In genomic region chr9:21764084-21764999, GRCm38 (mm10) we compare ENCODE assay signal across 17 mouse cellular contexts. TPM values are rescaled to one million over a fixed set of nuclear protein-coding genes. Genes with fewer than 3 reads are reported as not detected.
DNase-seq lines count a peak whose midpoint lies in the region; ATAC-seq and TF ChIP-seq lines count a peak whose summit lies in the region.
"Had no signal": no experiment of that assay in that cellular context is flagged by ENCODE, and none has a peak within 500 bp of the region (broad histone marks: within the 10 kb centered on the region; RNA-seq: fewer than 3 reads in every experiment).

No protein-coding gene starts in this region.

- in situ Hi-C loops in ES-E14 (cut with MboI; ENCODE audit: low sequenced_read_pairs in 2 of 2, unreplicated experiment in 2 of 2): no loop called here

- no peaks in the 10 kb centered on the region for H3K9me3 ChIP-seq in kidney, postnatal 0 days (replicated peaks; ENCODE audit: low read length)
- no peaks in the 10 kb centered on the region for H3K9me3 ChIP-seq in ES-E14 (ENCODE audit: control insufficient read depth, insufficient read depth, low read depth, low read length)
- H3K9me3 ChIP-seq: heart, embryonic 15.5 days; hindbrain, embryonic 12.5 days; neural tube, embryonic 12.5 days had no signal

- H3K4me1 ChIP-seq in kidney, postnatal 0 days (replicated peaks; ENCODE audit: insufficient read depth, low read length): no peaks in the 10 kb centered on the region
- H3K4me1 ChIP-seq in ES-E14 (ENCODE audit: control insufficient read depth in 2 of 2, insufficient read depth in 2 of 2, low read length in 2 of 2, poor library complexity in 1 of 2): peaks cover 18 to 20% of the 10 kb centered on the region in 2 experiments
- peaks cover 13% of the 10 kb centered on the region for H3K4me1 ChIP-seq in brown adipose tissue, adult 24 weeks (ENCODE audit: control insufficient read depth, insufficient read depth, insufficient read length, low read length)

- no peak overlapping the region for H3K4me3 ChIP-seq in kidney, postnatal 0 days (replicated peaks; ENCODE audit: low read depth, low read length)
- no peak overlapping the region for H3K4me3 ChIP-seq in ES-E14 (ENCODE audit: insufficient read depth in 1 of 2, low read depth in 1 of 2, low read length in 2 of 2, poor library complexity in 1 of 2, severe bottlenecking in 1 of 2)
- H3K4me3 ChIP-seq in brown adipose tissue, adult 24 weeks (ENCODE audit: insufficient read depth, low read depth, low read length): no peak overlapping the region
- H3K4me3 ChIP-seq: heart, embryonic 15.5 days; hindbrain, embryonic 12.5 days; neural tube, embryonic 12.5 days had no signal

- no peaks in the 10 kb centered on the region for H3K36me3 ChIP-seq in kidney, postnatal 0 days (ENCODE audit: insufficient read depth, low read length)
- H3K36me3 ChIP-seq in ES-E14 (ENCODE audit: control insufficient read depth, insufficient read depth, low read length, poor library complexity, severe bottlenecking): peaks cover 4% of the 10 kb centered on the region; the same call in 1 of the 2 replicates
- H3K36me3 ChIP-seq: hindbrain, embryonic 12.5 days; neural tube, embryonic 12.5 days had no signal

- peak; percentile 28; the same call in 1 of the 2 replicates for TF ChIP-seq CTCF in kidney, postnatal 0 days (IDR thresholded peaks at IDR 0.05; ENCODE audit: low read depth)

- no peak overlapping the region for H3K4me2 ChIP-seq in kidney, postnatal 0 days (ENCODE audit: low read length)
- H3K4me2 ChIP-seq: heart, embryonic 15.5 days; hindbrain, embryonic 12.5 days; neural tube, embryonic 12.5 days had no signal

- no peak for DNase-seq in kidney, postnatal 0 days (ENCODE audit: low spot score)
- DNase-seq in kidney, adult 9 months: no peak
- DNase-seq in ES-E14 (ENCODE audit: low read depth, low spot score): no peak
- peak; percentile 76 for DNase-seq in lung, postnatal 36 days
- DNase-seq in thymus, postnatal 10 days (ENCODE audit: low spot score in 2 of 2): no peak
- DNase-seq in layer of hippocampus, postnatal 10 days (ENCODE audit: low spot score in 2 of 2): no peak
- DNase-seq: cerebellum, adult 11 months; gastrocnemius, postnatal 10 days; kidney, postnatal 36 days; layer of hippocampus, postnatal 36 days; left cerebral cortex, postnatal 4 days had no signal

- H3K27ac ChIP-seq in kidney, postnatal 0 days: no peak overlapping the region
- no peak overlapping the region for H3K27ac ChIP-seq in ES-E14 (ENCODE audit: insufficient read depth, low read depth, low read length, poor library complexity, severe bottlenecking)
- 0 out of 2 replicates have a peak overlapping the region, but pooled peaks have one; percentile 23 for H3K27ac ChIP-seq in brown adipose tissue, adult 24 weeks (replicated peaks; ENCODE audit: low read depth, low read length)
- H3K27ac ChIP-seq: hindbrain, embryonic 12.5 days; neural tube, embryonic 12.5 days had no signal

- no peaks in the 10 kb centered on the region for H3K27me3 ChIP-seq in kidney, postnatal 0 days (ENCODE audit: insufficient read depth, low read length)
- H3K27me3 ChIP-seq: heart, embryonic 15.5 days; hindbrain, embryonic 12.5 days; neural tube, embryonic 12.5 days; Patski had no signal

- ATAC-seq in kidney, postnatal 0 days (replicated peaks; ENCODE audit: low FRiP score, low read depth): no peak
- ATAC-seq: midbrain, embryonic 16.5 days; Patski had no signal

- 91% methylated on average over 6 of the region's 6 CpGs for WGBS in kidney, postnatal 0 days

- no peak overlapping the region for H3K9ac ChIP-seq in kidney, postnatal 0 days (ENCODE audit: low read depth, low read length)
- no peak overlapping the region for H3K9ac ChIP-seq in ES-E14 (ENCODE audit: insufficient read depth, low read depth, low read length, poor library complexity, severe bottlenecking)
- H3K9ac ChIP-seq: heart, embryonic 15.5 days; hindbrain, embryonic 12.5 days; neural tube, embryonic 12.5 days had no signal

TF ChIP-seq in ES-E14, 5 proteins besides CTCF, POLR2A, EP300 and RAD21:
- TF ChIP-seq ZNF384 (IDR thresholded peaks at IDR 0.05; ENCODE audit: low read depth, low read length): peak; percentile 86
- TF ChIP-seq HCFC1 (IDR thresholded peaks at IDR 0.05; ENCODE audit: borderline replicate concordance, insufficient read depth, low read length): no peak
- no peak for TF ChIP-seq CHD2 (IDR thresholded peaks at IDR 0.05; ENCODE audit: low read depth, low read length)
- peak; percentile 2; the same call in 1 of the 2 replicates for TF ChIP-seq ZC3H11A (IDR thresholded peaks at IDR 0.05; ENCODE audit: borderline replicate concordance, low read depth, low read length)

RNA-seq across cellular contexts. Expression of gene Spc24, which starts 4.2 kb away (rescaled TPM):
- polyA plus RNA-seq in kidney, postnatal 0 days (2015; fragmentation: Nextera tagmentation; extraction: Ambion mirVana): 55.1 and 61.1 TPM in 2 replicates
- 127 and 169 TPM in 2 replicates for total RNA-seq in ES-E14 (2012; rRNA removed)
- not detected in 2 replicates for polyA plus RNA-seq in brown adipose tissue, adult 24 weeks (2012; ENCODE audit: insufficient read depth, insufficient read length, missing spikeins)
- total RNA-seq in layer of hippocampus, postnatal 10 days (2021): 1 to 10 TPM; 4.6 to 6.4 TPM

RNA-seq across cellular contexts. Expression of gene Kank2, which starts 34.2 kb away (rescaled TPM):
- 10.1 and 10.3 TPM in 2 replicates for polyA plus RNA-seq in kidney, postnatal 0 days (2015; fragmentation: Nextera tagmentation; extraction: Ambion mirVana)
- total RNA-seq in ES-E14 (2012; rRNA removed): 32.6 and 51.6 TPM in 2 replicates
- polyA plus RNA-seq in brown adipose tissue, adult 24 weeks (2012; ENCODE audit: insufficient read depth, insufficient read length, missing spikeins): 19.7 and 29.7 TPM in 2 replicates
- 1 to 10 TPM; 7.5 to 7.8 TPM for total RNA-seq in layer of hippocampus, postnatal 10 days (2021)

RNA-seq across cellular contexts. Expression of gene Ldlr, which starts 41.1 kb away (rescaled TPM):
- polyA plus RNA-seq in kidney, postnatal 0 days (2015; fragmentation: Nextera tagmentation; extraction: Ambion mirVana): 16.9 and 19.6 TPM in 2 replicates
- 95.7 and 184 TPM in 2 replicates for total RNA-seq in ES-E14 (2012; rRNA removed)
- polyA plus RNA-seq in brown adipose tissue, adult 24 weeks (2012; ENCODE audit: insufficient read depth, insufficient read length, missing spikeins): 11.2 and 29.0 TPM in 2 replicates
- total RNA-seq in layer of hippocampus, postnatal 10 days (2021): 10 to 100 TPM; 17.2 to 21.3 TPM

Comparison
In these comparisons a context has a peak if more than half of its experiments do, and no peak if none do; other contexts are left out.
1. RNA of gene Spc24, which starts 4.2 kb away (total RNA-seq): 127 to 169 TPM in ES-E14; 4.6 to 6.4 TPM in layer of hippocampus, postnatal 10 days; every median in the first group is over 10 times any median in the second.